Mouse (Mus musculus) ovary, postnatal 36 days (tissue): ENCODE measurements at regions not wholly inside any gene's neighbourhood (a gene's known extent, or its start where the extent isn't known, plus 50 kb on each side); places are given as distances from the start of the nearest gene placed in this dataset.

Experiments used
- DNase-seq: peaks from one replicate; pipeline ENCODE4 v3.0.0; 2022; ENCODE audit warnings: low spot score, mixed read lengths

- no peak for DNase-seq
Measured at GRCm38 (mm10) chr9:112864921-112865320, 629.2 kb upstream of the Arpp21 start.

GRCm38 (mm10) chr9:112861136-112861535, 625.4 kb upstream of the Arpp21 start:
- no peak for DNase-seq

- no peak for DNase-seq
Measured at GRCm38 (mm10) chr9:112860307-112860893, 624.7 kb upstream of the Arpp21 start.

- no peak for DNase-seq
Measured at GRCm38 (mm10) chr9:112841473-112841872, 605.7 kb upstream of the Arpp21 start.

GRCm38 (mm10) chr9:112839071-112839793, 603.5 kb upstream of the Arpp21 start:
- DNase-seq = no peak

GRCm38 (mm10) chr9:112837563-112837962, 601.8 kb upstream of the Arpp21 start:
- DNase-seq = no peak

- DNase-seq = no peak
Measured at GRCm38 (mm10) chr9:112834441-112835245, 598.9 kb upstream of the Arpp21 start.

GRCm38 (mm10) chr9:112831102-112831501, 595.4 kb upstream of the Arpp21 start:
- DNase-seq = no peak

- DNase-seq = no peak
Measured at GRCm38 (mm10) chr9:112828602-112829001, 592.9 kb upstream of the Arpp21 start.

- no peak for DNase-seq
Measured at GRCm38 (mm10) chr9:112826592-112826991, 590.9 kb upstream of the Arpp21 start.

GRCm38 (mm10) chr9:112821940-112822339, 586.2 kb upstream of the Arpp21 start:
- DNase-seq = no peak

- no peak for DNase-seq
Measured at GRCm38 (mm10) chr9:112811946-112812345, 576.2 kb upstream of the Arpp21 start.

GRCm38 (mm10) chr9:112799583-112800220, 564.0 kb upstream of the Arpp21 start:
- no peak for DNase-seq

- DNase-seq = no peak
Measured at GRCm38 (mm10) chr9:112793537-112793936, 557.8 kb upstream of the Arpp21 start.

- DNase-seq = no peak
Measured at GRCm38 (mm10) chr9:112771981-112772380, 536.2 kb upstream of the Arpp21 start.

- no peak for DNase-seq
Measured at GRCm38 (mm10) chr9:112744616-112745015, 508.9 kb upstream of the Arpp21 start.

GRCm38 (mm10) chr9:112743871-112744590, 508.3 kb upstream of the Arpp21 start:
- DNase-seq = no peak

- no peak for DNase-seq
Measured at GRCm38 (mm10) chr9:112735761-112736160, 500.0 kb upstream of the Arpp21 start.

GRCm38 (mm10) chr9:112725523-112725922, 489.8 kb upstream of the Arpp21 start:
- no peak for DNase-seq

GRCm38 (mm10) chr9:112725103-112725502, 489.4 kb upstream of the Arpp21 start:
- DNase-seq = no peak

- no peak for DNase-seq
Measured at GRCm38 (mm10) chr9:112723346-112723745, 487.6 kb upstream of the Arpp21 start.

GRCm38 (mm10) chr9:112722501-112722900, 486.8 kb upstream of the Arpp21 start:
- no peak for DNase-seq
